Mouse (Mus musculus) bone marrow, adult 2 months (tissue): Measurements from ENCODE around the gene Itga9. TPM values are rescaled to one million over a fixed set of nuclear protein-coding genes. Genes with fewer than 3 reads are reported as not detected.

ENCODE experiments used
- H3K27ac ChIP-seq: fragments of 200-500 bp; 2 replicates; pipeline ENCODE4 v1.5.1; 2012; ENCODE audit warnings: low read depth, mild to moderate bottlenecking, control low read depth, inconsistent platforms, low read length; ENCODE audit not compliant: control insufficient read depth, poor library complexity, insufficient read depth
- H3K4me1 ChIP-seq: fragments of 200-500 bp; 2 replicates; pipeline ENCODE4 v1.6.1; 2011; ENCODE audit warnings: low read length; ENCODE audit not compliant: control insufficient read depth, insufficient read depth
- H3K4me3 ChIP-seq: fragments of 200-500 bp; replicated peaks from 2 replicates; pipeline ENCODE3; 2011; ENCODE audit warnings: mild to moderate bottlenecking, low read depth, low read length, control low read depth; ENCODE audit not compliant: control insufficient read depth
- CTCF ChIP-seq: fragments of 200-500 bp; IDR thresholded peaks from 2 replicates; pipeline ENCODE4 v1.5.1; 2011; ENCODE audit warnings: low read length, control low read depth; ENCODE audit not compliant: control insufficient read depth, insufficient read depth
- POLR2A ChIP-seq: fragments of 200-500 bp; IDR thresholded peaks from 2 replicates; pipeline ENCODE4 v1.6.1; 2011; ENCODE audit warnings: low read depth, mild to moderate bottlenecking, control low read depth, low read length, borderline replicate concordance; ENCODE audit not compliant: control insufficient read depth
- whole genome bisulfite sequencing: fragments of 180-500 bp; shearing (Covaris S2); methylation state at CpG from one replicate; pipeline ENCODE4 v1.1.7; 2018; 5-methylcytosine and 5-hydroxymethylcytosine counted together
- polyA plus RNA-seq: library from polyadenylated mRNA; stranded (reverse); fragments of >200 nt; gene quantifications from 2 replicates; pipeline ENCODE4 v1.2.4, GENCODE M21; 2011; ENCODE audit warnings: low replicate concordance; ENCODE audit not compliant: missing spikeins, insufficient read depth, insufficient read length

Gene Itga9
- polyA plus RNA-seq, 1 experiment = 12.0 TPM

- Histone ChIP-seq H3K27ac (no peak overlapping the region), H3K4me1 (no peaks in the 10 kb centered on the region; the same call in 1 of the 2 replicates), H3K4me3 (no peak overlapping the region)
- TF ChIP-seq CTCF = no peak
- no peak for TF ChIP-seq POLR2A
- WGBS = 13% methylated on average over 20 of the region's 20 CpGs
These were observed 5.6 kb downstream of the Itga9 start for GRCm38 (mm10) chr9:118611958-118612581.

- 16% methylated on average over 5 of the region's 5 CpGs for WGBS
- peaks cover 1% of the 10 kb centered on the region; the same call in 1 of the 2 replicates for H3K4me1 ChIP-seq
- TF ChIP-seq POLR2A (no peak), CTCF (no peak)
- no peak overlapping the region for H3K27ac ChIP-seq
- H3K4me3 ChIP-seq = no peak overlapping the region
These were observed 10.7 kb downstream of the Itga9 start for GRCm38 (mm10) chr9:118617237-118617636.

- H3K27ac ChIP-seq = no peak overlapping the region
- 43% methylated on average over 3 of the region's 3 CpGs for WGBS
- H3K4me1 ChIP-seq = peaks cover 1% of the 10 kb centered on the region; the same call in 1 of the 2 replicates
- H3K4me3 ChIP-seq = no peak overlapping the region
- TF ChIP-seq POLR2A = no peak
- no peak for TF ChIP-seq CTCF
These were observed 12.3 kb downstream of the Itga9 start for GRCm38 (mm10) chr9:118618732-118619250.

- peaks cover 1% of the 10 kb centered on the region; the same call in 1 of the 2 replicates for H3K4me1 ChIP-seq
- 2% methylated on average over 4 of the region's 4 CpGs for WGBS
- TF ChIP-seq POLR2A = no peak
- no peak for TF ChIP-seq CTCF
These were observed 14.3 kb downstream of the Itga9 start for GRCm38 (mm10) chr9:118620807-118621206.

GRCm38 (mm10) chr9:118621691-118622090 lies 15.2 kb downstream of the Itga9 start:
- H3K27ac ChIP-seq = no peak overlapping the region
- H3K4me1 ChIP-seq = peaks cover 1% of the 10 kb centered on the region; the same call in 1 of the 2 replicates
- no peak overlapping the region for H3K4me3 ChIP-seq
- WGBS = 52% methylated on average over 6 of the region's 6 CpGs
- TF ChIP-seq CTCF (no peak), POLR2A (no peak)

More at GRCm38 (mm10) chr9:118620807-118621206, 14.3 kb downstream of the Itga9 start:
- Histone ChIP-seq H3K4me3 (no peak overlapping the region), H3K27ac (no peak overlapping the region)

GRCm38 (mm10) chr9:118622376-118623166 lies 16.1 kb downstream of the Itga9 start:
- Histone ChIP-seq H3K4me3 (no peak overlapping the region), H3K4me1 (peaks cover 1% of the 10 kb centered on the region; the same call in 1 of the 2 replicates), H3K27ac (no peak overlapping the region)
- WGBS = 78% methylated on average over 18 of the region's 18 CpGs
- TF ChIP-seq CTCF (no peak), POLR2A (no peak)

GRCm38 (mm10) chr9:118623483-118623882 lies 17.0 kb downstream of the Itga9 start:
- TF ChIP-seq POLR2A (no peak), CTCF (no peak)
- no peak overlapping the region for H3K4me3 ChIP-seq
- WGBS = 60% methylated on average over 9 of the region's 9 CpGs
- peaks cover 1% of the 10 kb centered on the region; the same call in 1 of the 2 replicates for H3K4me1 ChIP-seq
- H3K27ac ChIP-seq = no peak overlapping the region

- peaks cover 1% of the 10 kb centered on the region; the same call in 1 of the 2 replicates for H3K4me1 ChIP-seq
- TF ChIP-seq CTCF (no peak), POLR2A (no peak)
- WGBS = 80% methylated on average over 7 of the region's 7 CpGs
- H3K27ac ChIP-seq = no peak overlapping the region
- H3K4me3 ChIP-seq = no peak overlapping the region
These were observed 17.7 kb downstream of the Itga9 start for GRCm38 (mm10) chr9:118624146-118624545.
